9 mouse cellular contexts compared by ENCODE assay signal in genomic region chr9:83726105-83726504, GRCm38 (mm10).
DNase-seq lines count a peak whose midpoint lies in the region; ATAC-seq lines count a peak whose summit lies in the region.
"Had no signal": no experiment of that assay in that cellular context is flagged by ENCODE, and none has a peak within 500 bp of the region (broad histone marks: within the 10 kb centered on the region; RNA-seq: fewer than 3 reads in every experiment).

No protein-coding gene starts in this region.

- H3K9me3 ChIP-seq in heart, embryonic 13.5 days: no peaks in the 10 kb centered on the region
- H3K9me3 ChIP-seq: neural tube, embryonic 12.5 days had no signal

- H3K27me3 ChIP-seq in heart, embryonic 13.5 days (replicated peaks): no peaks in the 10 kb centered on the region
- H3K27me3 ChIP-seq: neural tube, embryonic 12.5 days had no signal

- 43% methylated on average over 9 of the region's 9 CpGs for WGBS in heart, embryonic 13.5 days

- H3K9ac ChIP-seq in heart, embryonic 13.5 days: no peak overlapping the region
- H3K9ac ChIP-seq: neural tube, embryonic 12.5 days had no signal

- intact Hi-C loops in left cerebral cortex, postnatal 4 days (cut with DNase I): no loop called here

- no peak overlapping the region for H3K27ac ChIP-seq in heart, embryonic 13.5 days (replicated peaks)
- H3K27ac ChIP-seq: neural tube, embryonic 12.5 days had no signal

- peaks cover 16% of the 10 kb centered on the region for H3K4me1 ChIP-seq in heart, embryonic 13.5 days
- H3K4me1 ChIP-seq: neural tube, embryonic 12.5 days had no signal

- no peak for ATAC-seq in heart, embryonic 13.5 days (ENCODE audit: extremely low read depth, insufficient number of reproducible peaks, low FRiP score, low TSS enrichment)

- no peak overlapping the region for H3K4me3 ChIP-seq in heart, embryonic 13.5 days
- H3K4me3 ChIP-seq: neural tube, embryonic 12.5 days had no signal

- no peaks in the 10 kb centered on the region for H3K36me3 ChIP-seq in heart, embryonic 13.5 days
- H3K36me3 ChIP-seq: neural tube, embryonic 12.5 days had no signal

- peak; percentile 6 for DNase-seq in cerebellum, adult 11 months
- no peak for DNase-seq in cerebellum, postnatal 36 days
- DNase-seq in left cerebral cortex, postnatal 4 days: peak; percentile 23
- DNase-seq in left cerebral cortex, adult 18-20 months (ENCODE audit: low spot score in 2 of 2): no peak
- peak; percentile 39 for DNase-seq in lung, postnatal 36 days
- no peak for DNase-seq in yolk sac, embryonic 10.5 days (ENCODE audit: low spot score)
- DNase-seq in neural tube, embryonic 10.5 days (ENCODE audit: extremely low spot score, low spot score): no peak

- 0 out of 2 replicates have a peak overlapping the region, but pooled peaks have one; percentile 72 for H3K4me2 ChIP-seq in heart, embryonic 13.5 days
- H3K4me2 ChIP-seq: neural tube, embryonic 12.5 days had no signal

Comparison
In these comparisons a context has a peak if more than half of its experiments do, and no peak if none do; other contexts are left out.
1. DNase-seq: peak in cerebellum, adult 11 months (single experiment), left cerebral cortex, postnatal 4 days (single experiment) and lung, postnatal 36 days (single experiment); none in cerebellum, postnatal 36 days (0 of 2), left cerebral cortex, adult 18-20 months (0 of 2), yolk sac, embryonic 10.5 days (single experiment) and neural tube, embryonic 10.5 days (single experiment).